Mouse (Mus musculus): Measurements from ENCODE around the gene Trim31.

Trim31 gene

GRCm38 (mm10) chr17:36903651-36904050 lies 5.7 kb downstream of the Trim31 start:
- H3K9me3 ChIP-seq (ENCODE audit: low read length): no peaks in the 10 kb centered on the region
- H3K36me3 ChIP-seq (ENCODE audit: insufficient read depth, low read length): no peaks in the 10 kb centered on the region
- no peak for TF ChIP-seq NANOG (IDR thresholded peaks at IDR 0.05; ENCODE audit: borderline replicate concordance, low read length)
- no peak for TF ChIP-seq POU5F1 (IDR thresholded peaks at IDR 0.05; ENCODE audit: borderline replicate concordance, low read length)
- no peak for TF ChIP-seq CTCF (conservative IDR thresholded peaks at IDR 0.05; ENCODE audit: low read length)
- peaks cover 21% of the 10 kb centered on the region for H3K4me1 ChIP-seq (replicated peaks; ENCODE audit: low read depth, low read length)
- H3K4me3 ChIP-seq (replicated peaks; ENCODE audit: low read length): no peak overlapping the region
- no peaks in the 10 kb centered on the region for H3K27me3 ChIP-seq (ENCODE audit: insufficient read depth, low read length)

DNA sequence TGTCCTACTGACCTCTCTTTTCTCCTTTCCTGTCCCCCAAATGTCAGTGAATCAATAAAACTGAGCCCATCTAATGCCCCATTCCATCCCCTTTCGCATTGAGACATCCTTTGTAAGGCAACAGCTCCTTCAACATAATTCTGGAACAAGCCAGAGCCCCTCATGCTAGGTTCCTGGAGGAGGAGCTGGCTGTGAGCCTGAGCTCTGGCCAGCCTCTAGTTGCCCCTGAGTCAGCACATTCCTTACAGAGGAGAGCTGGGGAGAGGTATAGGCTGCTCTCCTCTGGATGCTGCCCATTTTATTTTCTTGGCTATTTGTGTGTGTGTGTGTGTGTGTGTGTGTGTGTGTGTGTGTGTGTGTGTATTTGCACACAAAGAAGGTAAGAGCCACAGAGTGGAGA lies 10.3 kb downstream of the Trim31 start:
- H3K9me3 ChIP-seq (ENCODE audit: low read length): no peaks in the 10 kb centered on the region
- TF ChIP-seq POU5F1 (IDR thresholded peaks at IDR 0.05; ENCODE audit: borderline replicate concordance, low read length) (no peak), NANOG (IDR thresholded peaks at IDR 0.05; ENCODE audit: borderline replicate concordance, low read length) (no peak), CTCF (conservative IDR thresholded peaks at IDR 0.05; ENCODE audit: low read length) (no peak)
- no peak overlapping the region for H3K4me3 ChIP-seq (replicated peaks; ENCODE audit: low read length)
- no peaks in the 10 kb centered on the region for H3K36me3 ChIP-seq (ENCODE audit: insufficient read depth, low read length)
- peaks cover 16% of the 10 kb centered on the region for H3K4me1 ChIP-seq (replicated peaks; ENCODE audit: low read depth, low read length)
- no peaks in the 10 kb centered on the region for H3K27me3 ChIP-seq (ENCODE audit: insufficient read depth, low read length)

GRCm38 (mm10) chr17:36909802-36910201 lies 11.9 kb downstream of the Trim31 start:
- H3K9me3 ChIP-seq (ENCODE audit: low read length): no peaks in the 10 kb centered on the region
- no peaks in the 10 kb centered on the region for H3K27me3 ChIP-seq (ENCODE audit: insufficient read depth, low read length)
- peaks cover 14% of the 10 kb centered on the region for H3K4me1 ChIP-seq (replicated peaks; ENCODE audit: low read depth, low read length)
- no peak for TF ChIP-seq NANOG (IDR thresholded peaks at IDR 0.05; ENCODE audit: borderline replicate concordance, low read length)
- no peak for TF ChIP-seq POU5F1 (IDR thresholded peaks at IDR 0.05; ENCODE audit: borderline replicate concordance, low read length)
- no peak for TF ChIP-seq CTCF (conservative IDR thresholded peaks at IDR 0.05; ENCODE audit: low read length)
- H3K36me3 ChIP-seq (ENCODE audit: insufficient read depth, low read length): no peaks in the 10 kb centered on the region
- H3K4me3 ChIP-seq (replicated peaks; ENCODE audit: low read length): no peak overlapping the region

DNA sequence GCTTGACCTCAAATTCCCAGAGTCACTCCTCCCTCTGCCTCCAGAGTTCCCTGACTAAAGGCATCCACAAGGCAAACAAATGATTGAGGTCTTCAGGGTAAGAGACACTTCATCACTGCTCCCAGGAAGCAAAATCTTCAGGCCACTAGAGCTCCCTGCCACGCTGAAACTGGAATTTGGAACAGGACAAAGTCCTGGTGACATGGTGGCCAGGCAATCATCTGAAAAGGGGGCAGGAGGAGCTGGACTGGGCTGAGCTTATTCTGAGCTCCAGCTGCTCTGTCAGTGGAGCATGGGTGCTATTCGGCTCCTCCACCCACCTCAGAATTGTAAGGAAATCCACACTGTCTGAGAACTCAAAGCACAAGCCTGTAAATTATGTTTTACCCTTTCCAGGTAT lies 14.1 kb downstream of the Trim31 start:
- Histone ChIP-seq H3K4me3 (replicated peaks; ENCODE audit: low read length) (no peak overlapping the region), H3K9me3 (ENCODE audit: low read length) (no peaks in the 10 kb centered on the region), H3K36me3 (ENCODE audit: insufficient read depth, low read length) (no peaks in the 10 kb centered on the region), H3K27me3 (ENCODE audit: insufficient read depth, low read length) (no peaks in the 10 kb centered on the region), H3K4me1 (replicated peaks; ENCODE audit: low read depth, low read length) (peaks cover 30% of the 10 kb centered on the region)
- TF ChIP-seq NANOG (IDR thresholded peaks at IDR 0.05; ENCODE audit: borderline replicate concordance, low read length) (no peak), POU5F1 (IDR thresholded peaks at IDR 0.05; ENCODE audit: borderline replicate concordance, low read length) (no peak), CTCF (conservative IDR thresholded peaks at IDR 0.05; ENCODE audit: low read length) (no peak)

GRCm38 (mm10) chr17:36914108-36914507 lies 16.2 kb downstream of the Trim31 start:
- no peaks in the 10 kb centered on the region for H3K9me3 ChIP-seq (ENCODE audit: low read length)
- peaks cover 26% of the 10 kb centered on the region for H3K4me1 ChIP-seq (replicated peaks; ENCODE audit: low read depth, low read length)
- H3K27me3 ChIP-seq (ENCODE audit: insufficient read depth, low read length): no peaks in the 10 kb centered on the region
- H3K36me3 ChIP-seq (ENCODE audit: insufficient read depth, low read length): no peaks in the 10 kb centered on the region
- no peak overlapping the region for H3K4me3 ChIP-seq (replicated peaks; ENCODE audit: low read length)
- TF ChIP-seq NANOG (IDR thresholded peaks at IDR 0.05; ENCODE audit: borderline replicate concordance, low read length) (no peak), POU5F1 (IDR thresholded peaks at IDR 0.05; ENCODE audit: borderline replicate concordance, low read length) (no peak), CTCF (conservative IDR thresholded peaks at IDR 0.05; ENCODE audit: low read length) (peak; percentile 55)

DNA sequence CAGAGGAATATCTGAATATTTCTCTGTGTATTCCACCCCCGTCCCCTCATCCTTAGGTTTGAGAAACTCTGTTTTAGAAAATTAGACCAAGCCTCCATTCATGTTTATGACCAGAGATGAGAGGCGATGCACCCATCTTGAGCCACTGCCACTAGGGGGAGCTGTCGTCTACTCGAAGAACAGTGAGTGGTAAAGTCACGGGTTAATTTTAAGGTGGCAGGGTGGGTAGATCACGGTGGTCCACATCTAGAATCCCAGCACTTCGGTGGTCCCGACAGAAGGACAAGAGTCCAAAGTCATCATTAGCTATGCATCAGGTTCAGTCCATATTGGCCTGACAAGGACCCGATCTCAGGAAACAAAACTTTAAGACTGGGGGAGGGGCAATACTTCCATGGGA lies 17.2 kb downstream of the Trim31 start:
- Histone ChIP-seq H3K4me1 (replicated peaks; ENCODE audit: low read depth, low read length) (peaks cover 26% of the 10 kb centered on the region), H3K27me3 (ENCODE audit: insufficient read depth, low read length) (no peaks in the 10 kb centered on the region), H3K9me3 (ENCODE audit: low read length) (no peaks in the 10 kb centered on the region), H3K4me3 (replicated peaks; ENCODE audit: low read length) (no peak overlapping the region), H3K36me3 (ENCODE audit: insufficient read depth, low read length) (no peaks in the 10 kb centered on the region)
- TF ChIP-seq CTCF (conservative IDR thresholded peaks at IDR 0.05; ENCODE audit: low read length) (peak; percentile 77), NANOG (IDR thresholded peaks at IDR 0.05; ENCODE audit: borderline replicate concordance, low read length) (no peak), POU5F1 (IDR thresholded peaks at IDR 0.05; ENCODE audit: borderline replicate concordance, low read length) (no peak)

GRCm38 (mm10) chr17:36920239-36920638 lies 22.3 kb downstream of the Trim31 start:
- Histone ChIP-seq H3K9me3 (ENCODE audit: low read length) (no peaks in the 10 kb centered on the region), H3K4me3 (replicated peaks; ENCODE audit: low read length) (peak overlapping the region; percentile 61), H3K36me3 (ENCODE audit: insufficient read depth, low read length) (no peaks in the 10 kb centered on the region), H3K4me1 (replicated peaks; ENCODE audit: low read depth, low read length) (peaks cover 52% of the 10 kb centered on the region), H3K27me3 (ENCODE audit: insufficient read depth, low read length) (no peaks in the 10 kb centered on the region)
- no peak for TF ChIP-seq POU5F1 (IDR thresholded peaks at IDR 0.05; ENCODE audit: borderline replicate concordance, low read length)
- no peak for TF ChIP-seq NANOG (IDR thresholded peaks at IDR 0.05; ENCODE audit: borderline replicate concordance, low read length)
- no peak for TF ChIP-seq CTCF (conservative IDR thresholded peaks at IDR 0.05; ENCODE audit: low read length)

- TF ChIP-seq NANOG (IDR thresholded peaks at IDR 0.05; ENCODE audit: borderline replicate concordance, low read length) (no peak), CTCF (conservative IDR thresholded peaks at IDR 0.05; ENCODE audit: low read length) (no peak), POU5F1 (IDR thresholded peaks at IDR 0.05; ENCODE audit: borderline replicate concordance, low read length) (no peak)
- no peaks in the 10 kb centered on the region for H3K27me3 ChIP-seq (ENCODE audit: insufficient read depth, low read length)
- H3K9me3 ChIP-seq (ENCODE audit: low read length): no peaks in the 10 kb centered on the region
- peaks cover 42% of the 10 kb centered on the region for H3K4me1 ChIP-seq (replicated peaks; ENCODE audit: low read depth, low read length)
- H3K4me3 ChIP-seq (replicated peaks; ENCODE audit: low read length): peak overlapping the region; percentile 74
- H3K36me3 ChIP-seq (ENCODE audit: insufficient read depth, low read length): no peaks in the 10 kb centered on the region
Measured at GRCm38 (mm10) chr17:36922715-36923114, 24.8 kb downstream of the Trim31 start.

- TF ChIP-seq CTCF (conservative IDR thresholded peaks at IDR 0.05; ENCODE audit: low read length) (no peak), NANOG (IDR thresholded peaks at IDR 0.05; ENCODE audit: borderline replicate concordance, low read length) (no peak), POU5F1 (IDR thresholded peaks at IDR 0.05; ENCODE audit: borderline replicate concordance, low read length) (no peak)
- H3K27me3 ChIP-seq (ENCODE audit: insufficient read depth, low read length): no peaks in the 10 kb centered on the region
- no peaks in the 10 kb centered on the region for H3K9me3 ChIP-seq (ENCODE audit: low read length)
- no peaks in the 10 kb centered on the region for H3K36me3 ChIP-seq (ENCODE audit: insufficient read depth, low read length)
- H3K4me3 ChIP-seq (replicated peaks; ENCODE audit: low read length): peak overlapping the region; percentile 74
- peaks cover 46% of the 10 kb centered on the region for H3K4me1 ChIP-seq (replicated peaks; ENCODE audit: low read depth, low read length)
Measured at GRCm38 (mm10) chr17:36923491-36923890, 25.6 kb downstream of the Trim31 start.

Measured in E14TG2a.4 (cell line).